Mouse (Mus musculus): ENCODE measurements around the gene Ifnar2. TPM values are rescaled to one million over a fixed set of nuclear protein-coding genes. Genes with fewer than 3 reads are reported as not detected.
"Not testable (repeated sequence)": the region's sequence is repeated elsewhere in the genome, so short reads cannot be mapped to it uniquely, and the experiment has no call there.

Ifnar2 gene
- total RNA-seq, 4 experiments from 2014 or later, result 2.6 to 5.1 (median 4.2) TPM

- DNase-seq (ENCODE audit: low spot score in 2 of 2), result no peak
Observed at GRCm38 (mm10) chr16:91426586-91426985, 54.0 kb downstream of the Ifnar2 start.

GRCm38 (mm10) chr16:91427461-91427860 lies 54.9 kb downstream of the Ifnar2 start:
- DNase-seq (ENCODE audit: low spot score in 2 of 2), result no peak

GRCm38 (mm10) chr16:91428259-91428865 lies 55.8 kb downstream of the Ifnar2 start:
- no peak for DNase-seq (ENCODE audit: low spot score in 2 of 2)

GRCm38 (mm10) chr16:91432720-91433328 lies 60.2 kb downstream of the Ifnar2 start:
- no peak for DNase-seq (ENCODE audit: low spot score in 2 of 2)

- no peak for DNase-seq (ENCODE audit: low spot score in 2 of 2)
Observed at GRCm38 (mm10) chr16:91433329-91433933, 60.8 kb downstream of the Ifnar2 start.

- DNase-seq (ENCODE audit: low spot score in 2 of 2), result no peak
Observed at GRCm38 (mm10) chr16:91434119-91434518, 61.5 kb downstream of the Ifnar2 start.

GRCm38 (mm10) chr16:91438081-91438480 lies 65.5 kb downstream of the Ifnar2 start:
- no peak for DNase-seq (ENCODE audit: low spot score in 2 of 2)

GRCm38 (mm10) chr16:91438599-91438998 lies 66.0 kb downstream of the Ifnar2 start:
- not testable (repeated sequence) for DNase-seq (ENCODE audit: low spot score in 2 of 2)

GRCm38 (mm10) chr16:91441366-91441765 lies 68.8 kb downstream of the Ifnar2 start:
- peak in 1 of 2 experiments; percentile 33 for DNase-seq (ENCODE audit: low spot score in 2 of 2)

GRCm38 (mm10) chr16:91441811-91442240 lies 69.2 kb downstream of the Ifnar2 start:
- no peak for DNase-seq (ENCODE audit: low spot score in 2 of 2)

- no peak for DNase-seq (ENCODE audit: low spot score in 2 of 2)
Observed at GRCm38 (mm10) chr16:91442446-91442845, 69.9 kb downstream of the Ifnar2 start.

GRCm38 (mm10) chr16:91443211-91443611 lies 70.6 kb downstream of the Ifnar2 start:
- no peak for DNase-seq (ENCODE audit: low spot score in 2 of 2)

GRCm38 (mm10) chr16:91444847-91445246 lies 72.3 kb downstream of the Ifnar2 start:
- no peak for DNase-seq (ENCODE audit: low spot score in 2 of 2)

GRCm38 (mm10) chr16:91445566-91445965 lies 73.0 kb downstream of the Ifnar2 start:
- DNase-seq (ENCODE audit: low spot score in 2 of 2), result no peak

- no peak for DNase-seq (ENCODE audit: low spot score in 2 of 2)
Observed at GRCm38 (mm10) chr16:91446778-91447511, 74.4 kb downstream of the Ifnar2 start.

- DNase-seq (ENCODE audit: low spot score in 2 of 2), result no peak
Observed at GRCm38 (mm10) chr16:91447512-91447900, 74.9 kb downstream of the Ifnar2 start.

- DNase-seq (ENCODE audit: low spot score in 2 of 2), result no peak
Observed at GRCm38 (mm10) chr16:91448088-91448487, 75.5 kb downstream of the Ifnar2 start.

- no peak for DNase-seq (ENCODE audit: low spot score in 2 of 2)
Observed at GRCm38 (mm10) chr16:91448895-91449294, 76.3 kb downstream of the Ifnar2 start.

- DNase-seq (ENCODE audit: low spot score in 2 of 2), result no peak
Observed at GRCm38 (mm10) chr16:91450137-91451064, 77.8 kb downstream of the Ifnar2 start.

GRCm38 (mm10) chr16:91451949-91452348 lies 79.4 kb downstream of the Ifnar2 start:
- no peak for DNase-seq (ENCODE audit: low spot score in 2 of 2)

- no peak for DNase-seq (ENCODE audit: low spot score in 2 of 2)
Observed at GRCm38 (mm10) chr16:91452363-91452896, 79.8 kb downstream of the Ifnar2 start.
